Mouse (Mus musculus) liver, embryonic 16.5 days (tissue): Measurements from ENCODE around the gene Rai14. TPM values are rescaled to one million over a fixed set of nuclear protein-coding genes. Genes with fewer than 3 reads are reported as not detected.
"Not testable (repeated sequence)": the region's sequence is repeated elsewhere in the genome, so short reads cannot be mapped to it uniquely, and the experiment has no call there.

Source experiments
- ATAC-seq: fragments of 200-750 bp; cut with Nextera tagmentation; 2 replicates; pipeline ENCODE4 v1.8.0; 2017; ENCODE audit warnings: low read depth, mild to moderate bottlenecking, moderate number of reproducible peaks, moderate library complexity
- H3K27ac ChIP-seq: fragments of 300-500 bp; sonication (generic); 2 replicates; pipeline ENCODE4 v1.5.1; 2014; ENCODE audit warnings: mild to moderate bottlenecking, low read length
- H3K27me3 ChIP-seq: fragments of 300-500 bp; sonication (generic); 2 replicates; pipeline ENCODE4 v1.6.1; 2014; ENCODE audit warnings: low read depth, low read length, mixed read lengths; ENCODE audit not compliant: control insufficient read depth, insufficient read depth
- H3K36me3 ChIP-seq: fragments of 300-500 bp; sonication (generic); 2 replicates; pipeline ENCODE4 v1.6.1; 2014; ENCODE audit warnings: mild to moderate bottlenecking; ENCODE audit not compliant: control insufficient read depth, insufficient read depth
- H3K4me1 ChIP-seq: fragments of 300-500 bp; sonication (generic); 2 replicates; pipeline ENCODE4 v1.6.1; 2014; ENCODE audit warnings: low read depth, low read length, mixed read lengths; ENCODE audit not compliant: control insufficient read depth
- H3K4me2 ChIP-seq: fragments of 300-500 bp; sonication (generic); 2 replicates; pipeline ENCODE4 v1.6.1; 2014; ENCODE audit warnings: low read depth, low read length, mixed read lengths
- H3K4me3 ChIP-seq: fragments of 300-500 bp; sonication (generic); 2 replicates; pipeline ENCODE4 v1.5.1; 2014; ENCODE audit warnings: low read depth, mild to moderate bottlenecking, low read length
- H3K9ac ChIP-seq: fragments of 300-500 bp; sonication (generic); 2 replicates; pipeline ENCODE4 v1.6.1; 2014; ENCODE audit warnings: low read depth, low read length
- H3K9me3 ChIP-seq: fragments of 300-500 bp; sonication (generic); replicated peaks from 2 replicates; pipeline ENCODE4 v1.6.1; 2016; ENCODE audit warnings: low read length; ENCODE audit not compliant: control insufficient read depth
- WGBS: fragments of 180-500 bp; shearing (Covaris S2); extraction: QIAGEN DNeasy Blood & Tissue Kit; methylation state at CpG from one replicate; pipeline ENCODE4 v1.1.7; 2014; ENCODE audit not compliant: insufficient replicate concordance; 5-methylcytosine and 5-hydroxymethylcytosine counted together
- polyA plus RNA-seq: library from polyadenylated mRNA; unstranded; fragments of >200 nt; fragmentation: Nextera tagmentation; extraction: Ambion mirVana; gene quantifications from 2 replicates; pipeline ENCODE4 v1.2.1, GENCODE M21; 2015

Gene Rai14
- polyA plus RNA-seq, 1 experiment from 2014 or later: 6.2 TPM

DNA sequence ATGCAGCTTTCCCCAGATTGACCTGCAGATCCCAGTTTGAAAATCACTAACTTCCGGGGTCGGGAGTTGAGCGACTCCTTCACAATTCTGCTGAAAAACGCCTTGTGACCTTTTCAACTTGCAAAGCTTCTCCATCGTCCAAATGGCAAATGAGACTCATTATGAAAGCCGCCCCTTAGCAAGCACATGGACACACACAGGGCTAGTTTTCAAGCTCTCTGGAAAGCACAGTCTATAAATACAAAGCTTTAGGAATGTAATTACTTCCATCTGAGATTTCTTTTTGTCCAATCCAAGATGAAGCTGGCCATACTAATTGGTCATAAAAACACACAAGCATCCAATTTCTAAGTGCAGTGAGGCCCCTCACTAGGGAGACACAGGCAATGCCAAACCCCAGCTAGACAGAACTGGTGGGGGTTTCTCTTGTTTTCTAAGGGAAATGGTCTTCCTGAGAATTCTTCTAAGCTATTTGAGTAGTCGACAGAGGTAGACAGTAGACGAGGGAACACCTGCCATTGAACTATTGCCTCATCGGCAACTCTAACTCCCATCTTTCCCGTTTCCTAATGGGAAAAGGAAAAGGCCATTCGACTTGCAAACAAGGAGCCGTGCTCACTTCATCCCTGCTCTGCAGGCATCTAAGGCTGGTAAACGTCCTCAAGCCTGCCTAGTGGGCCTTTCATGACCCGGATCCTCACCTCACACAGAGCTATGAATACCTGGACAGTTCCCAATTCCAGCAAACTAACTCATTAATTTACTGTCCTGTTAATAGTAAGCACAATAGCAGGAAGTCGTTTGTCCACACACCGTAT, 173.9 kb downstream of the Rai14 start:
- H3K9ac ChIP-seq: no peak overlapping the region
- H3K4me2 ChIP-seq: no peak overlapping the region
- H3K27me3 ChIP-seq: no peaks in the 10 kb centered on the region
- H3K4me1 ChIP-seq: no peaks in the 10 kb centered on the region
- ATAC-seq: no peak
- no peaks in the 10 kb centered on the region for H3K9me3 ChIP-seq
- H3K27ac ChIP-seq: no peak overlapping the region
- no peak overlapping the region for H3K4me3 ChIP-seq
- H3K36me3 ChIP-seq: no peaks in the 10 kb centered on the region
- 68% methylated on average over 16 of the region's 16 CpGs for WGBS

- Histone ChIP-seq H3K4me1 (no peaks in the 10 kb centered on the region), H3K9ac (no peak overlapping the region), H3K27ac (no peak overlapping the region), H3K4me2 (no peak overlapping the region), H3K9me3 (no peaks in the 10 kb centered on the region), H3K36me3 (no peaks in the 10 kb centered on the region), H3K27me3 (no peaks in the 10 kb centered on the region), H3K4me3 (no peak overlapping the region)
- no peak for ATAC-seq
- WGBS: 67% methylated on average over 7 of the region's 7 CpGs
Measured at GRCm38 (mm10) chr15:10535969-10536368, 178.5 kb downstream of the Rai14 start.

GRCm38 (mm10) chr15:10534591-10534990, 179.8 kb downstream of the Rai14 start:
- Histone ChIP-seq H3K4me2 (no peak overlapping the region), H3K27ac (no peak overlapping the region), H3K4me1 (no peaks in the 10 kb centered on the region), H3K27me3 (no peaks in the 10 kb centered on the region), H3K36me3 (no peaks in the 10 kb centered on the region), H3K4me3 (no peak overlapping the region), H3K9ac (no peak overlapping the region), H3K9me3 (no peaks in the 10 kb centered on the region)
- 62% methylated on average over 5 of the region's 5 CpGs for WGBS
- ATAC-seq: no peak

- ATAC-seq, H3K27ac ChIP-seq, H3K4me3 ChIP-seq, H3K4me2 ChIP-seq, H3K27me3 ChIP-seq, H3K9ac ChIP-seq, H3K36me3 ChIP-seq, H3K4me1 ChIP-seq, H3K9me3 ChIP-seq: not testable (repeated sequence)
- 68% methylated on average over 10 of the region's 10 CpGs for WGBS
Measured at GRCm38 (mm10) chr15:10533361-10533760, 181.1 kb downstream of the Rai14 start.

DNA sequence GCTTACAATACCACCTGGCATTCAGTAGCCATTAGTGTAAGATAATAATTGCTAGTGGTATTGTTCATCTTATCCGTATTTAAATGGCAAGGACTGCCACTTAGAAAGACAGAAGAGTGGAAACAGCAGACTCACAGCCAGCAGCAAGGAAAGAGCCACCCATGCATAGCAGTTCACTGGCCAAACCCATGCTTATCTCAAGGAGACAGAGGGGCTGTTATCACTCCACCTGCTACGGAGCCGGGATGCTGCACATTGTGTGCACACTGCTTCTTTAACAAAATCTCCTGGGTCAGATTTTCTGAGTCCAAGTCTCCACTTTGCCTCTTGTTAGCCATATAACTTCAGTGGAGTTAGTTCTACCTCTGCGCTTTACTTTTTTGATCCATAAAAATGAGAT, 183.1 kb downstream of the Rai14 start:
- peak; percentile 60; the same call in 1 of the 2 replicates for ATAC-seq
- 36% methylated on average over 4 of the region's 4 CpGs for WGBS
- no peak overlapping the region for H3K9ac ChIP-seq

GRCm38 (mm10) chr15:10525896-10526295, 188.5 kb downstream of the Rai14 start:
- Histone ChIP-seq H3K4me2 (no peak overlapping the region), H3K9ac (no peak overlapping the region), H3K27ac (no peak overlapping the region), H3K36me3 (no peaks in the 10 kb centered on the region), H3K4me1 (no peaks in the 10 kb centered on the region), H3K27me3 (no peaks in the 10 kb centered on the region), H3K4me3 (no peak overlapping the region), H3K9me3 (no peaks in the 10 kb centered on the region)
- ATAC-seq: no peak
- 43% methylated on average over 1 of the region's 1 CpGs for WGBS

More for the DNA sequence above, 183.1 kb downstream of the Rai14 start:
- H3K36me3 ChIP-seq: no peaks in the 10 kb centered on the region
- no peak overlapping the region for H3K4me3 ChIP-seq
- no peak overlapping the region for H3K4me2 ChIP-seq
- H3K9me3 ChIP-seq: no peaks in the 10 kb centered on the region
- H3K27me3 ChIP-seq: no peaks in the 10 kb centered on the region
- no peaks in the 10 kb centered on the region for H3K4me1 ChIP-seq
- no peak overlapping the region for H3K27ac ChIP-seq

Other genes with a start within 250 kb of the Rai14 start
- 1.9 and 2.9 TPM in 2 replicates for gene Dnajc21, start 244.1 kb downstream of the Rai14 start, polyA plus RNA-seq
- 40.0 and 47.7 TPM in 2 replicates for gene Brix1, start 228.7 kb downstream of the Rai14 start, polyA plus RNA-seq
- gene Rad1, start 228.6 kb downstream of the Rai14 start, polyA plus RNA-seq: 11.1 and 12.2 TPM in 2 replicates
- gene Ttc23l, start 156.0 kb downstream of the Rai14 start, polyA plus RNA-seq: not detected in 2 replicates
- 0.46 and 0.60 TPM in 2 replicates for gene C1qtnf3, start 237.7 kb upstream of the Rai14 start, polyA plus RNA-seq